Mouse (Mus musculus): ENCODE measurements around the gene Pramef6. TPM values are rescaled to one million over a fixed set of nuclear protein-coding genes. Genes with fewer than 3 reads are reported as not detected.
"Not testable (repeated sequence)": the region's sequence is repeated elsewhere in the genome, so short reads cannot be mapped to it uniquely, and the experiment has no call there.

Pramef6 gene
- not detected in 2 replicates for total RNA-seq (2017)

DNA sequence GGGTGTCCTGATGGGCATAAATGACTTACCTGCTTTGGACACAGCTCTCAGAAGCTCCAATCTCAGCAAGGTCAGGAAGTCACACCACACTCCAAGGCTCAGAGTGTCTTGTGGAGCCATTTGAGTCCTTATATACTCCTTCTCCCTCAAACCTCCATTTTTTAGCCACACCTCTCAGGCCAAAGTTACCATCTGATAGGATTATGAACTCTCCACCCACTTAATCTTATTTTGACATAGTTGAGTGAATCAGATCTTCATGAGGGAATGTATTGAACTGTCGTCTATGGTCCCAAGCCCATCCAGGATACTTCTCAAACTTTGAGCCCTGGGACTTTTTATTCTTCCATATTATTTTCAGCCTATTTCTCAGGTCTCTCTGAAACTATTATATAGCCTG is at the start of gene Pramef6:
Pramef6 (minus strand) TSS at position 101 of the 400 bp plus-strand sequence.
- not testable (repeated sequence) for ATAC-seq (ENCODE audit: extremely low read depth, insufficient number of reproducible peaks, low FRiP score, poor library complexity, severe bottlenecking)

DNA sequence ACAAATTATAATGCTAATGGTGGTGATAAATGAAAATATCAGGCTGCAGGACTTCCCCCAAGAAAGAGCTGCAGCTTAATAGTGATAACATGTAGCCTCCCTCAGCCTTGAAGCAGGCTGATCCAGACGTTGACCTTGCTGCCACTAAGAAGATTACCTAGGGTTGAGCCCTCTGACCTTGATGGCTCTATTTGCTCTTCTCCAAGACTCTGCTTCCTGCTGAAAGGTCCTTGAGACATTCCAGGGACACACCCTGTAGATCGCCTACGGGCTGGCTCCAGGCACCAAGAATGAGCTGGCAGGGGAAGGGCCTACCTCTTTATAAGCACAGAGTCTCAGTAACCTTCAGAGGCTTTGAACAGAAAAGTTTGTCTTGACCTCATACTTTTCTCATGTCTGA is 5.8 kb downstream of the Pramef6 start:
- not testable (repeated sequence) for ATAC-seq (ENCODE audit: extremely low read depth, insufficient number of reproducible peaks, low FRiP score, poor library complexity, severe bottlenecking)

DNA sequence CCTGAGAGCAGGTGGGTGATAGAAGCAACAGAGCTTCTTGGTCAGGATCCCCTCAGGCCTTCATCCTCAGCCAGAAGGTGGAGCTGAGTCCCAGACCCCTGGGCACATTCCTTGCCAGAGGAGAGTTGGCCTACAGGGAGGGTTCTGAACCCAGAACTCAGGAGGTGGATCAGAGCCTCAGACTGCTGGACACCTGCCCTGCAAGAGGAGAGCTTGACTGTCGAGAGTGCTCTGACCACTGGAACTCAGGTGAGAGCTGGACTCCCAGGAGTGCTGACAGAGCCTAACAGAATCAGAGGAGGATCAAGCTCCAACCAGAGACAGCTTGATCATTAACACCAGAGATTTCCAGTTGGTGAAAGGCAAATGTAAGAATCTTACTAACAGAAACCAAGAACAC is 17.8 kb downstream of the Pramef6 start:
- ATAC-seq (ENCODE audit: extremely low read depth, insufficient number of reproducible peaks, low FRiP score, poor library complexity, severe bottlenecking) = not testable (repeated sequence)

DNA sequence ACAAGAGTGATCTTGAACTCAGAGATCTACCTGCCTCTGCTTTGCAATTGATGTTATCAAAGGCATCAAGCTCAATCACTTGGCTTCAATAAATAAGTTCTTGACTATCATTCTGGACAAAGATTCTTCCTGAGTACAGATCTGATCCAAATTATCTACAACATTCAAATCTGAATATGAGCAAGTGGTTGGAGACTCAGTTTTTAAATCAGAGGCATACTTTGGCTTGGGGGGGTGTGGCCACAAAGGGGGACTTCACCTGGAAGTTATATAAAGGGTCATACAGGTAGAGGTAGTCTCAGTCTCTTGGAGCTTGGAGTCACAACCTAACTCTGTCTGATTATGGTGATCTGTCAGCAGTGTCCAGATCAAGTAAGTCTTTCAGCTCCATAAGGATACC is 54.0 kb downstream of the Pramef6 start, which contains the start of gene Gm13103:
Gm13103 (plus strand) TSS at position 301 of the 400 bp plus-strand sequence.
- ATAC-seq (ENCODE audit: extremely low read depth, insufficient number of reproducible peaks, low FRiP score, poor library complexity, severe bottlenecking) = not testable (repeated sequence)

Other genes starting within 250 kb of the Pramef6 start
- gene Gm13088, start 243.1 kb downstream of the Pramef6 start, total RNA-seq (2017) = not detected in 2 replicates
- not detected in 2 replicates for gene Gm13089, start 197.7 kb downstream of the Pramef6 start, total RNA-seq (2017)
- not detected in 2 replicates for gene Gm13078, start 180.9 kb downstream of the Pramef6 start, total RNA-seq (2017)
- not detected in 2 replicates for gene Gm13023, start 111.0 kb downstream of the Pramef6 start, total RNA-seq (2017)
- not detected in 2 replicates for gene Gm13084, start 84.3 kb downstream of the Pramef6 start, total RNA-seq (2017)
- gene Gm13103, start 53.9 kb downstream of the Pramef6 start, total RNA-seq (2017) = not detected in 2 replicates
- not detected in 2 replicates for gene Pramef25, start 50.6 kb upstream of the Pramef6 start, total RNA-seq (2017)
- gene Gm13101, start 66.6 kb upstream of the Pramef6 start, total RNA-seq (2017) = not detected in 2 replicates
- gene Pramef17, start 94.0 kb upstream of the Pramef6 start, total RNA-seq (2017) = not detected in 2 replicates
- not detected in 2 replicates for gene Pramel4, start 158.7 kb upstream of the Pramef6 start, total RNA-seq (2017)
- not detected in 2 replicates for gene Gm13102, start 206.1 kb upstream of the Pramef6 start, total RNA-seq (2017)